Mouse (Mus musculus) limb, embryonic 13.5 days (tissue): ENCODE measurements around the gene Rpgrip1. TPM values are rescaled to one million over a fixed set of nuclear protein-coding genes. Genes with fewer than 3 reads are reported as not detected.

Experiments used
- ATAC-seq: fragments of 200-750 bp; cut with Nextera tagmentation; 2 replicates; pipeline ENCODE4 v1.8.0; 2017; ENCODE audit warnings: low read depth, moderate number of reproducible peaks, moderate TSS enrichment; ENCODE audit not compliant: low FRiP score
- H3K27ac ChIP-seq: fragments of 300-500 bp; sonication (generic); 2 replicates; pipeline ENCODE4 v1.5.1; 2015; ENCODE audit warnings: inconsistent platforms, mild to moderate bottlenecking, moderate library complexity
- H3K27me3 ChIP-seq: fragments of 300-500 bp; sonication (generic); 2 replicates; pipeline ENCODE4 v1.6.1; 2015; ENCODE audit warnings: mild to moderate bottlenecking, inconsistent platforms
- H3K36me3 ChIP-seq: fragments of 300-500 bp; sonication (generic); 2 replicates; pipeline ENCODE4 v1.6.1; 2015; ENCODE audit warnings: inconsistent platforms, mild to moderate bottlenecking, moderate library complexity
- H3K4me1 ChIP-seq: fragments of 300-500 bp; sonication (generic); 2 replicates; pipeline ENCODE4 v1.6.1; 2015; ENCODE audit warnings: inconsistent platforms
- H3K4me2 ChIP-seq: fragments of 300-500 bp; sonication (generic); replicated peaks from 2 replicates; pipeline ENCODE4 v1.6.1; 2015; ENCODE audit warnings: inconsistent platforms, mild to moderate bottlenecking, moderate library complexity
- H3K4me3 ChIP-seq: fragments of 300-500 bp; sonication (generic); 2 replicates; pipeline ENCODE4 v1.5.1; 2015; ENCODE audit warnings: moderate library complexity, mild to moderate bottlenecking, inconsistent platforms
- H3K9ac ChIP-seq: fragments of 300-500 bp; sonication (generic); 2 replicates; pipeline ENCODE4 v1.6.1; 2015; ENCODE audit warnings: mild to moderate bottlenecking, inconsistent platforms
- H3K9me3 ChIP-seq: fragments of 300-500 bp; sonication (generic); 2 replicates; pipeline ENCODE4 v1.6.1; 2016; ENCODE audit warnings: inconsistent platforms
- WGBS: fragments of 180-500 bp; shearing (Covaris S2); methylation state at CpG from one replicate; pipeline ENCODE4 v1.1.7; 2015; 5-methylcytosine and 5-hydroxymethylcytosine counted together
- polyA plus RNA-seq: library from polyadenylated mRNA; unstranded; fragments of >200 nt; fragmentation: Nextera tagmentation; extraction: Ambion mirVana; gene quantifications from 2 replicates; pipeline ENCODE4 v1.2.1, GENCODE M21; 2015

Gene Rpgrip1
- polyA plus RNA-seq, 1 experiment from 2014 or later, result 90.3 TPM

- no peak overlapping the region for H3K27ac ChIP-seq
- no peaks in the 10 kb centered on the region for H3K36me3 ChIP-seq
- no peak for ATAC-seq
- H3K9ac ChIP-seq, result no peak overlapping the region
- WGBS, result 24% methylated on average over 4 of the region's 4 CpGs
- no peaks in the 10 kb centered on the region for H3K27me3 ChIP-seq
- H3K4me1 ChIP-seq, result no peaks in the 10 kb centered on the region
- H3K4me3 ChIP-seq, result no peak overlapping the region
- H3K9me3 ChIP-seq, result no peaks in the 10 kb centered on the region
- no peak overlapping the region for H3K4me2 ChIP-seq
These were observed 13.4 kb downstream of the Rpgrip1 start for GRCm38 (mm10) chr14:52123918-52124317.

GRCm38 (mm10) chr14:52124636-52125035 lies 14.1 kb downstream of the Rpgrip1 start:
- no peaks in the 10 kb centered on the region for H3K4me1 ChIP-seq
- no peak for ATAC-seq
- no peaks in the 10 kb centered on the region for H3K27me3 ChIP-seq
- H3K27ac ChIP-seq, result no peak overlapping the region
- no peak overlapping the region for H3K9ac ChIP-seq
- H3K36me3 ChIP-seq, result no peaks in the 10 kb centered on the region
- H3K9me3 ChIP-seq, result no peaks in the 10 kb centered on the region
- H3K4me2 ChIP-seq, result no peak overlapping the region
- no peak overlapping the region for H3K4me3 ChIP-seq
- 96% methylated on average over 3 of the region's 3 CpGs for WGBS

GRCm38 (mm10) chr14:52133584-52133983 lies 23.1 kb downstream of the Rpgrip1 start:
- Histone ChIP-seq H3K4me2 (no peak overlapping the region), H3K4me1 (no peaks in the 10 kb centered on the region), H3K27me3 (no peaks in the 10 kb centered on the region), H3K4me3 (no peak overlapping the region), H3K9ac (no peak overlapping the region), H3K9me3 (no peaks in the 10 kb centered on the region), H3K36me3 (no peaks in the 10 kb centered on the region), H3K27ac (no peak overlapping the region)
- WGBS, result 80% methylated on average over 5 of the region's 5 CpGs
- ATAC-seq, result no peak

GRCm38 (mm10) chr14:52140577-52141444 lies 30.3 kb downstream of the Rpgrip1 start:
- no peaks in the 10 kb centered on the region for H3K27me3 ChIP-seq
- 0 out of 2 replicates have a peak overlapping the region, but pooled peaks have one; percentile 1 for H3K4me3 ChIP-seq
- WGBS, result 32% methylated on average over 19 of the region's 19 CpGs
- 0 out of 2 replicates have a peak, but pooled peaks have one; percentile 28 for ATAC-seq
- peak overlapping the region; percentile 29; the same call in 1 of the 2 replicates for H3K27ac ChIP-seq
- H3K9ac ChIP-seq, result no peak overlapping the region
- H3K4me2 ChIP-seq, result peak overlapping the region; percentile 46
- H3K4me1 ChIP-seq, result peaks cover 17% of the 10 kb centered on the region
- no peaks in the 10 kb centered on the region for H3K9me3 ChIP-seq
- no peaks in the 10 kb centered on the region for H3K36me3 ChIP-seq

- Histone ChIP-seq H3K36me3 (no peaks in the 10 kb centered on the region), H3K27ac (no peak overlapping the region), H3K4me3 (no peak overlapping the region), H3K27me3 (no peaks in the 10 kb centered on the region), H3K9me3 (no peaks in the 10 kb centered on the region), H3K9ac (no peak overlapping the region), H3K4me2 (peak overlapping the region; percentile 46; the same call in 1 of the 2 replicates), H3K4me1 (peaks cover 17% of the 10 kb centered on the region)
- WGBS, result 68% methylated on average over 16 of the region's 16 CpGs
- ATAC-seq, result no peak
These were observed 31.1 kb downstream of the Rpgrip1 start for GRCm38 (mm10) chr14:52141445-52142127.

- no peak for ATAC-seq
- 68% methylated on average over 4 of the region's 4 CpGs for WGBS
- no peak overlapping the region for H3K4me2 ChIP-seq
- no peak overlapping the region for H3K27ac ChIP-seq
- no peak overlapping the region for H3K9ac ChIP-seq
- H3K27me3 ChIP-seq, result no peaks in the 10 kb centered on the region
- H3K9me3 ChIP-seq, result no peaks in the 10 kb centered on the region
- H3K4me1 ChIP-seq, result peaks cover 17% of the 10 kb centered on the region
- no peaks in the 10 kb centered on the region for H3K36me3 ChIP-seq
- no peak overlapping the region for H3K4me3 ChIP-seq
These were observed 33.7 kb downstream of the Rpgrip1 start for GRCm38 (mm10) chr14:52144165-52144564.

GRCm38 (mm10) chr14:52146540-52146939 lies 36.0 kb downstream of the Rpgrip1 start:
- no peak overlapping the region for H3K4me2 ChIP-seq
- WGBS, result 67% methylated on average over 4 of the region's 4 CpGs
- no peak overlapping the region for H3K4me3 ChIP-seq
- no peak overlapping the region for H3K27ac ChIP-seq
- no peaks in the 10 kb centered on the region for H3K36me3 ChIP-seq
- peaks cover 4% of the 10 kb centered on the region; the same call in 1 of the 2 replicates for H3K4me1 ChIP-seq
- no peak overlapping the region for H3K9ac ChIP-seq
- no peaks in the 10 kb centered on the region for H3K27me3 ChIP-seq
- ATAC-seq, result no peak
- no peaks in the 10 kb centered on the region for H3K9me3 ChIP-seq

GRCm38 (mm10) chr14:52149888-52150287 lies 39.4 kb downstream of the Rpgrip1 start:
- Histone ChIP-seq H3K36me3 (no peaks in the 10 kb centered on the region), H3K9me3 (no peaks in the 10 kb centered on the region), H3K4me3 (no peak overlapping the region), H3K4me2 (no peak overlapping the region), H3K9ac (no peak overlapping the region), H3K4me1 (no peaks in the 10 kb centered on the region), H3K27me3 (no peaks in the 10 kb centered on the region), H3K27ac (no peak overlapping the region)
- no peak for ATAC-seq
- 50% methylated on average over 4 of the region's 4 CpGs for WGBS

GRCm38 (mm10) chr14:52152179-52152578 lies 41.7 kb downstream of the Rpgrip1 start:
- Histone ChIP-seq H3K9me3 (no peaks in the 10 kb centered on the region), H3K4me1 (no peaks in the 10 kb centered on the region), H3K4me3 (no peak overlapping the region), H3K36me3 (no peaks in the 10 kb centered on the region), H3K27me3 (no peaks in the 10 kb centered on the region), H3K27ac (no peak overlapping the region), H3K9ac (no peak overlapping the region), H3K4me2 (no peak overlapping the region)
- ATAC-seq, result no peak
- WGBS, result 38% methylated on average over 7 of the region's 7 CpGs

- H3K27ac ChIP-seq, result no peak overlapping the region
- H3K4me1 ChIP-seq, result no peaks in the 10 kb centered on the region
- 75% methylated on average over 3 of the region's 3 CpGs for WGBS
- H3K4me3 ChIP-seq, result no peak overlapping the region
- H3K9ac ChIP-seq, result no peak overlapping the region
- no peak overlapping the region for H3K4me2 ChIP-seq
- H3K36me3 ChIP-seq, result no peaks in the 10 kb centered on the region; the same call in 1 of the 2 replicates
- no peaks in the 10 kb centered on the region for H3K27me3 ChIP-seq
- H3K9me3 ChIP-seq, result no peaks in the 10 kb centered on the region
- no peak for ATAC-seq
These were observed 42.1 kb downstream of the Rpgrip1 start for GRCm38 (mm10) chr14:52152613-52153012.

GRCm38 (mm10) chr14:52155008-52155407 lies 44.5 kb downstream of the Rpgrip1 start:
- Histone ChIP-seq H3K4me1 (no peaks in the 10 kb centered on the region), H3K9me3 (no peaks in the 10 kb centered on the region), H3K27ac (no peak overlapping the region), H3K9ac (no peak overlapping the region), H3K4me2 (no peak overlapping the region), H3K36me3 (peaks cover 20% of the 10 kb centered on the region), H3K4me3 (no peak overlapping the region), H3K27me3 (no peaks in the 10 kb centered on the region)
- WGBS, result 74% methylated on average over 2 of the region's 2 CpGs
- ATAC-seq, result no peak

GRCm38 (mm10) chr14:52160911-52161310 lies 50.4 kb downstream of the Rpgrip1 start:
- no peaks in the 10 kb centered on the region for H3K9me3 ChIP-seq
- ATAC-seq, result no peak
- 85% methylated on average over 6 of the region's 6 CpGs for WGBS
- H3K9ac ChIP-seq, result no peak overlapping the region
- H3K4me3 ChIP-seq, result no peak overlapping the region
- H3K4me1 ChIP-seq, result no peaks in the 10 kb centered on the region
- H3K4me2 ChIP-seq, result no peak overlapping the region
- H3K27ac ChIP-seq, result no peak overlapping the region
- H3K36me3 ChIP-seq, result peaks cover 75% of the 10 kb centered on the region
- no peaks in the 10 kb centered on the region for H3K27me3 ChIP-seq
